9 mouse cellular contexts compared by ENCODE assay signal in the genomic region with DNA sequence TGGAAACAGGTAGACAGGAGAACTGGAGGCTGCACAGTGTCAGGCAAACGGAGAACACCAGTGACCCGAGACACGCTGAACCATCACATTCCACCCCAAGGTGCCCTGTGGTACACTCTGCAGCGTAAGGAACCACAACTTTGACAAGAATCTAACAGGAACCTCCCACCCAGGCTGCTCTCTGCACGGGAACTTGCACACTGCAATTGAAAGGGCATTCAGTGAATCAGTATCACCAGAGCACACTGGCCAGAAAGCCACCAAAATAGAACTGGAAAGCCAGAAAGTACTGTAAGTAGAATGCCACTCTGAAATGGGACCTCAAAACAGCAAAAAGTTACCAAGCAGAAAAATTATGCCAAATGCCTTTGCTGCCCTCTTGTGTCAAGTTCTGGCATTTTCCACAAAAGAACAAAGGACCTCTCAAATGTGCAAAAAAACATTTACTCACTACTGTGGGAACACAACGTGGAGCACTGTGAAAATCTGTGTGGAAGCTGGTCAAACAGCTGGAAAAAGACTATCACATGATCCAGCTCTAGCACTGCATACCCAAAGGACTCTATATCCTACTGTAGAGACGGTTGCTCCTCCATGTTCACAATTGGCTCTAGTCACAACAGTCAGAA. TPM values are rescaled to one million over a fixed set of nuclear protein-coding genes. Genes with fewer than 3 reads are reported as not detected.
A peak's percentile ranks its signal among the peaks of the same experiment; 100 is the strongest.
DNase-seq lines count a peak whose midpoint lies in the region; ATAC-seq and TF ChIP-seq lines count a peak whose summit lies in the region.
"Had no signal": no experiment of that assay in that cellular context is flagged by ENCODE, and none has a peak within 500 bp of the region (broad histone marks: within the 10 kb centered on the region; RNA-seq: fewer than 3 reads in every experiment).

No protein-coding gene starts in this region.

- TF ChIP-seq CTCF in G1E (IDR thresholded peaks at IDR 0.05; ENCODE audit: low read depth, low read length), result peak; percentile 74
- TF ChIP-seq CTCF in liver, embryonic 14.5 days (IDR thresholded peaks at IDR 0.05; ENCODE audit: low read depth), result peak; percentile 76

- H3K4me3 ChIP-seq in G1E (ENCODE audit: low read depth, low read length), result no peak overlapping the region
- no peak overlapping the region for H3K4me3 ChIP-seq in liver, embryonic 14.5 days (ENCODE audit: insufficient read depth in 1 of 2, low read depth in 2 of 2, low read length in 2 of 2)
- no peak overlapping the region for H3K4me3 ChIP-seq in neural tube, embryonic 14.5 days (ENCODE audit: low read depth, low read length)
- H3K4me3 ChIP-seq: liver, embryonic 15.5 days had no signal

- no peak for TF ChIP-seq EP300 in liver, embryonic 14.5 days (IDR thresholded peaks at IDR 0.05; ENCODE audit: low read depth)

- no peak overlapping the region for H3K4me2 ChIP-seq in liver, embryonic 14.5 days (ENCODE audit: low read depth)
- no peak overlapping the region for H3K4me2 ChIP-seq in neural tube, embryonic 14.5 days (ENCODE audit: low read depth, low read length)
- H3K4me2 ChIP-seq: liver, embryonic 15.5 days had no signal

- intact Hi-C loops in heart, postnatal 36 days (cut with DNase I), result loop anchor here (1.0 to 5.0 kb wide), 4 partner anchors 359 to 672 kb away; no protein-coding TSS in a partner anchor

- H3K9ac ChIP-seq in liver, embryonic 14.5 days (replicated peaks), result no peak overlapping the region
- H3K9ac ChIP-seq in neural tube, embryonic 14.5 days (replicated peaks; ENCODE audit: low read depth, low read length), result no peak overlapping the region
- H3K9ac ChIP-seq: liver, embryonic 15.5 days had no signal

- H3K9me3 ChIP-seq in G1E (replicated peaks), result no peaks in the 10 kb centered on the region
- no peaks in the 10 kb centered on the region for H3K9me3 ChIP-seq in liver, embryonic 14.5 days (ENCODE audit: control insufficient read depth, low read length)
- H3K9me3 ChIP-seq in neural tube, embryonic 14.5 days (ENCODE audit: control insufficient read depth, low read length), result no peaks in the 10 kb centered on the region
- H3K9me3 ChIP-seq: liver, embryonic 15.5 days had no signal

- no peak for ATAC-seq in G1E (ENCODE audit: extremely low read depth, insufficient number of reproducible peaks, low FRiP score, poor library complexity, severe bottlenecking)
- no peak for ATAC-seq in liver, embryonic 14.5 days (ENCODE audit: insufficient read depth)
- peak; percentile 75 for ATAC-seq in neural tube, embryonic 14.5 days (ENCODE audit: low read depth)

- H3K27me3 ChIP-seq in G1E (ENCODE audit: insufficient read depth, low read length), result peaks cover 30% of the 10 kb centered on the region
- H3K27me3 ChIP-seq in liver, embryonic 14.5 days (ENCODE audit: control insufficient read depth, insufficient read depth, low read length), result no peaks in the 10 kb centered on the region
- H3K27me3 ChIP-seq in neural tube, embryonic 14.5 days (ENCODE audit: control insufficient read depth, insufficient read depth, low read length), result no peaks in the 10 kb centered on the region

- 33% methylated on average over 7 of the region's 7 CpGs for WGBS in liver, embryonic 14.5 days (ENCODE audit: insufficient replicate concordance)
- WGBS in neural tube, embryonic 14.5 days, result 55% methylated on average over 7 of the region's 7 CpGs

- DNase-seq in G1E (ENCODE audit: low spot score), result no peak
- peak; percentile 79 for DNase-seq in brain, adult 2 months (ENCODE audit: low read depth, low spot score)
- peak; percentile 78 for DNase-seq in fibroblast of lung, adult 2 months (ENCODE audit: low read depth)
- peak; percentile 75 to 80 for DNase-seq in heart, postnatal 36 days
- peak; percentile 77 to 79 for DNase-seq in kidney, postnatal 4 days
- DNase-seq in liver, embryonic 14.5 days (ENCODE audit: low read depth in 3 of 3, low spot score in 3 of 3), result peak; percentile 4 to 32 (median 15)
- peak; percentile 31 for DNase-seq in yolk sac, embryonic 10.5 days (ENCODE audit: low spot score)

- H3K36me3 ChIP-seq in G1E (replicated peaks), result no peaks in the 10 kb centered on the region
- H3K36me3 ChIP-seq in liver, embryonic 14.5 days (replicated peaks; ENCODE audit: control insufficient read depth, insufficient read depth, low read depth), result no peaks in the 10 kb centered on the region
- H3K36me3 ChIP-seq in neural tube, embryonic 14.5 days (ENCODE audit: control insufficient read depth, insufficient read depth, low read length), result no peaks in the 10 kb centered on the region
- H3K36me3 ChIP-seq: liver, embryonic 15.5 days had no signal

- no peaks in the 10 kb centered on the region for H3K4me1 ChIP-seq in G1E (ENCODE audit: insufficient read depth, low read depth, low read length)
- H3K4me1 ChIP-seq in liver, embryonic 14.5 days (replicated peaks; ENCODE audit: control insufficient read depth in 2 of 2, insufficient read depth in 2 of 2, low read length in 1 of 2), result no peaks in the 10 kb centered on the region
- no peaks in the 10 kb centered on the region for H3K4me1 ChIP-seq in neural tube, embryonic 14.5 days (ENCODE audit: control insufficient read depth, insufficient read depth, low read length)
- H3K4me1 ChIP-seq: liver, embryonic 15.5 days had no signal

- no peak overlapping the region for H3K27ac ChIP-seq in liver, embryonic 14.5 days
- no peak overlapping the region for H3K27ac ChIP-seq in neural tube, embryonic 14.5 days (ENCODE audit: low read depth, low read length)
- H3K27ac ChIP-seq: liver, embryonic 15.5 days had no signal

RNA-seq across cellular contexts. Expression of gene Wdr27, which starts 38.2 kb away (rescaled TPM):
- 2.4 TPM in 1 of 2 replicates, not detected in the other for total RNA-seq in G1E (2014; fragmentation: Nextera tagmentation)
- 0.66 and 3.9 TPM in 2 replicates for total RNA-seq in G1E (2017)
- polyA plus RNA-seq in G1E (2012), result 1.7 and 1.9 TPM in 2 replicates
- 1 to 10 TPM in 1 of 2 experiments, under 1 TPM in 1; 0.35 to 1.1 TPM for total RNA-seq in heart, postnatal 36 days (2021)
- polyA plus RNA-seq in liver, embryonic 14.5 days (2012; rRNA removed), result 0.51 and 0.86 TPM in 2 replicates
- 0.79 and 1.2 TPM in 2 replicates for polyA plus RNA-seq in liver, embryonic 14.5 days (2014; fragmentation: Nextera tagmentation; extraction: Ambion mirVana)
- polyA plus RNA-seq in neural tube, embryonic 14.5 days (2014; fragmentation: Nextera tagmentation; extraction: Ambion mirVana), result 7.8 and 10.2 TPM in 2 replicates

RNA-seq across cellular contexts. Expression of gene 1600012H06Rik, which starts 38.2 kb away (rescaled TPM):
- total RNA-seq in G1E (2014; fragmentation: Nextera tagmentation) (12.3 and 16.1 TPM in 2 replicates), G1E (2017) (18.7 and 19.7 TPM in 2 replicates)
- 1.7 and 2.0 TPM in 2 replicates for polyA plus RNA-seq in G1E (2012)
- 10 to 100 TPM; 11.9 to 14.7 TPM for total RNA-seq in heart, postnatal 36 days (2021)
- 4.2 and 6.4 TPM in 2 replicates for polyA plus RNA-seq in liver, embryonic 14.5 days (2012; rRNA removed)
- polyA plus RNA-seq in liver, embryonic 14.5 days (2014; fragmentation: Nextera tagmentation; extraction: Ambion mirVana), result 11.2 and 11.6 TPM in 2 replicates
- 24.5 and 26.6 TPM in 2 replicates for polyA plus RNA-seq in neural tube, embryonic 14.5 days (2014; fragmentation: Nextera tagmentation; extraction: Ambion mirVana)

RNA-seq across cellular contexts. Expression of gene Phf10, which starts 56.3 kb away (rescaled TPM):
- total RNA-seq in G1E (2014; fragmentation: Nextera tagmentation) (187 and 239 TPM in 2 replicates), G1E (2017) (107 and 124 TPM in 2 replicates)
- polyA plus RNA-seq in G1E (2012), result 118 and 125 TPM in 2 replicates
- total RNA-seq in heart, postnatal 36 days (2021), result 10 to 100 TPM; 50.9 to 51.3 TPM
- polyA plus RNA-seq in liver, embryonic 14.5 days (2012; rRNA removed), result 52.2 and 82.6 TPM in 2 replicates
- 111 and 116 TPM in 2 replicates for polyA plus RNA-seq in liver, embryonic 14.5 days (2014; fragmentation: Nextera tagmentation; extraction: Ambion mirVana)
- 21.2 and 21.3 TPM in 2 replicates for polyA plus RNA-seq in neural tube, embryonic 14.5 days (2014; fragmentation: Nextera tagmentation; extraction: Ambion mirVana)
